Mouse (Mus musculus) brain, adult 2 months (tissue): ENCODE measurements at regions not wholly inside any gene's neighbourhood (a gene's known extent, or its start where the extent isn't known, plus 50 kb on each side); places are given as distances from the start of the nearest gene placed in this dataset.

ENCODE experiments used
- DNase-seq: peaks from one replicate; pipeline ENCODE4 v3.0.0; 2011; ENCODE audit warnings: low read depth, low spot score

GRCm38 (mm10) chr2:133498717-133499143 lies 53.2 kb upstream of the Bmp2 start:
- DNase-seq, result no peak

- no peak for DNase-seq
Measured at GRCm38 (mm10) chr2:133499904-133500303, 52.1 kb upstream of the Bmp2 start.
